Mouse (Mus musculus): Measurements from ENCODE around the gene H2-M10.6.
"Not testable (repeated sequence)": the region's sequence is repeated elsewhere in the genome, so short reads cannot be mapped to it uniquely, and the experiment has no call there.

H2-M10.6 gene

DNA sequence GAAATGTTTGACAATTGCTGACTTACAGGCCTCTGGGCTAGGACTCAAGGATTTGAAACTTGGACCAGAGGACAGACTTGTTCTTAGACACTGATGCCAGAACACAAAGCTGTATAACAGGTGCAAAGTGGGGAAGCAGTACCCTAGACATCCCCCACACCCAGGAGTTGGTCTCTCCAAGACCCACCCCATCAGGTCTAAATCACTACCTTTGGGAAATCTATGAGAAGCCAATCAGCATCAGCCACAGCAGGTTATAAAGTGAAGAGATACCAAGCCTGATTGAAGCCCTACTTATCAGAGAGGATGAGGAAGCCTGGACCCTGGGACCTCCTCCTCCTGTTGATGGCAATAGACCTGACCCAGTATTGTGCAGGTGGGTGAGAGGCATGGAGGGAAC, at the start of gene H2-M10.6:
Gene H2-M10.6, plus strand, starts transcription at position 301 of the 400 bp plus-strand sequence.
- DNase-seq = no peak

DNA sequence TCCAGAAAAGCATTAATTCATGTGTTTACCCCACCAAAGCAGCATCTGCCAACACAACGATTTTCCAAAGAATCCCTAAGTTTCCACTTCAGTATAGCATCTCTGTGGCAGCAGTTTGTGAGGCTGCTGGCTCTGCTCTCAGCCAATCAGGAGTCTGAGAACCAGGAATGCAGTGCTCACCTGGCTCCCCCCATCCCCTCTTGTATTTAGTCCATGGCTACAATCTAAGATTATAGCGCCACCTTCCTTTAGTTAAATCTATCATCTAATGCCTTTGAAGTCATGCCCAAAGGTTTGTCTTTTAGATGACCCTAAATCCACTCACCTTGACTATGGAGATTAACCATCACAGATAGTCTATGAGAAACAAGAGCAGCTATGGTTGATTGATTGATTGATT, 48.2 kb upstream of the H2-M10.6 start:
- no peak for DNase-seq

GRCm38 (mm10) chr17:36764244-36764643, 47.7 kb upstream of the H2-M10.6 start:
- DNase-seq = peak; percentile 48

- DNase-seq = not testable (repeated sequence)
Measured at GRCm38 (mm10) chr17:36765403-36765802, 46.6 kb upstream of the H2-M10.6 start.

DNA sequence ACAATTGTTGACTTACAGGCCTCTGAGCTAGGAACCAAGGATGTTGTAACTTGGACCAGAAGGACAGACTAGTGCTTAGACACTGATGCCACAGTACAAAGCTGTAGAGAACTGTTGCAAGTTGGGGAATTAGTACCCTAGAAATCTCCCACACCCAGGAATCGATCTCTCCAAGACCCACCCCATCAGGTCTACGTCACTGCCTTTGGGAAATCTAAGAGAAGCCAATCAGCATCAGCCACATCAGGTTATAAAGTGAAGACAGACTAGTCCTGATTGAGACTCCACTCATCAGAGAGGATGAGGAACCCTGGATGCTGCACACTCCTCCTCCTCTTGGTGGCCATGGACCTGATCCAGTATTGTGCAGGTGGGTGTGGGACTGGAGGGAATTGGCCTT, 39.4 kb upstream of the H2-M10.6 start, which contains the start of gene H2-M10.5:
Gene H2-M10.5, plus strand, starts transcription at position 301 of the 400 bp plus-strand sequence.
- not testable (repeated sequence) for DNase-seq

- DNase-seq = no peak
Measured at GRCm38 (mm10) chr17:36781533-36781932, 30.4 kb upstream of the H2-M10.6 start.

DNA sequence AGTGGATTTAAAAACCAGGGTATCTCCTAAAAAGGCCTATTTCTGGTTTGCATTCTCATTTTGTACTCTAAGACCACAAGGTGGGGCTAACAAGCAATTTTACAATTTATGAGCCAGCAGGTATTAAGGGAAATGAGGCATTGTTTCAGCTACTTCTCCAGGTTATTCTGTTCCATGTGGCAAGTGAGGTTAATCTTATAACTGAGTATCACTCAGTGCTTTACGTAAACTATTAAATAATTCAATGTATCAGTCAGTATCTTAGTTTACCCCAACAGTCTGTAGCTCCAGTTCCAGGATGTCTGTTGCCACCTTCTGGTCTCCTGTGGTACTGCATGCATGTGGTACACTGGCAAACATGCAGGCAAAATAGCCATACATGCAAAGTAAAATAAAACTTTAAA, 25.5 kb upstream of the H2-M10.6 start:
- peak; percentile 18 for DNase-seq

DNA sequence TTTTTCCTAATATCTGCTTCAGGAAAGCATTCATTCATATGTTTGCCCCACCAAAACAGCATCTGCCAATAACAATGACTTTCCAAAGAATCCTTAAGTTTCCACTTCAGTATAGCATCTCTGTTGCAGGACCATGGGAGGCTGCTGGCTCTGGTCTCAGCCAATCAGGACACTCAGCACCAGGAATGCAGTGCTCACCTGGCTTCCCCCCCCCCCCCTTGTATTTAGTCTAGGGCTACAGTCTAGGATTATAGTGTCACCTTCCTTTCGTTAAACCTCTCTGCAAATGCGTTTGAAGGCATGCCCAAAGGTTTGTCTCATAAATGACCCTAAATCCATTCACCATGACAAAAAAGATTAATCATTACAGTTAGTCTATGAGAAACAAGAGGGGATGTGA, 23.6 kb upstream of the H2-M10.6 start:
- no peak for DNase-seq

GRCm38 (mm10) chr17:36788801-36789200, 23.2 kb upstream of the H2-M10.6 start:
- peak; percentile 84 for DNase-seq

DNA sequence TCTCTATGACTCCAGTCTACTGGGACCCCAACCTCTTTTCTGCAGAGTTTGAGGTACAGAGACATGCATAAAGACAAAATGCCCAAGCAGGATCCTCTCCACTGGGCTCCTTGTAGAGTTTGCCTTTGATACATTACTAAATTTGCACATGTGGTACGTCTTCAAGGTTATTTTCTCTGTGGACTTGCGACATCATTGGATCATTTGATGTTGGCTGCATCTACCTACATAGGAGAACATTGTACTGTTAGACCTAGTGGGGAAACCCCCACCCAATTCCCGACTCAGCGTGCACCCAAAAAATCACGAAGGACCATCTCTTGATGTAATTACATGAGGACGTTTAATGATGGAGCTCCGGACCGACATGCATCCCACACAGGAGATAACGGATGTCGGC, 12.5 kb upstream of the H2-M10.6 start:
- no peak for DNase-seq

GRCm38 (mm10) chr17:36799921-36800462, 12.0 kb upstream of the H2-M10.6 start:
- not testable (repeated sequence) for DNase-seq

DNA sequence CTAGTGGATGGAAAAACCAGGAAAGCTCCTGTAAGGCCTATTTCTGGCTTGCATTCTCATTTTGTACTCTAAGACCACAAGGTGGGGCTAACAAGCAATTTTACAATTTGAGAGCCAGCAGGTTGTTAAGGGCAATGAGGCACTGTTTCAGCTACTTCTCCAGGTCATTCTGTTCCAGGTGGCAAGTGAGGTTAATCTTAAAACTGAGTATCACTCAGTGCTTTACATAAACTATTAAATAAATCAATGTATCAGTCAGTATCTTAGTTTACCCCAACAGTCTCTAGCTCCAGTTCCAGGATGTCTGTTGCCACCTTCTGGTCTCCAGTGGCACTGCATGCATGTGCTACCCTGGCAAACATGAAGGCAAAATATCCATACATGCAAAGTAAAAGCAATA, 12.0 kb downstream of the H2-M10.6 start:
- DNase-seq = peak; percentile 67

GRCm38 (mm10) chr17:36825525-36825924, 13.6 kb downstream of the H2-M10.6 start:
- DNase-seq = peak; percentile 12

GRCm38 (mm10) chr17:36826002-36826401, 14.0 kb downstream of the H2-M10.6 start:
- peak; percentile 94 for DNase-seq

GRCm38 (mm10) chr17:36828488-36828887, 16.5 kb downstream of the H2-M10.6 start:
- no peak for DNase-seq

DNA sequence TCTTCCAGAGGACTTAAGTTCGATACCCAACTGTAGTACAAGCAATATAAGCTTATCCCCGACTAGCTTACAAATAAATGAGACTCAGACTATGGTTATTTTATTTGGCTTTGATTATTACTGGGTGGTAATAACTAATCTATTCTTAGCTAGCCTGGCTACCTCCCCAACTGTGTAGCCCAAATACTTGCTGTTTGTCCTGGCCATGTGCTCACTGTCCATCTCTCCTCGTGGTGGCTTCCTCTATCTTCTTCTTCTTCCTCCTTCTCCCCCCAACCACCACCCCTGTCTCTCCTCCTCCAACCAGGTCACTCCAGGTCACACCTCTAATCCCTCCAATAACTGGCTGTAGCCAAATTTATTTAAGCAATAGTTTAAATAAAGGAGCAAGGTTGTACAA, 18.5 kb downstream of the H2-M10.6 start:
- no peak for DNase-seq

GRCm38 (mm10) chr17:36832694-36833093, 20.7 kb downstream of the H2-M10.6 start:
- DNase-seq = no peak

GRCm38 (mm10) chr17:36835591-36836426, 23.8 kb downstream of the H2-M10.6 start:
- peak; percentile 81 for DNase-seq

DNA sequence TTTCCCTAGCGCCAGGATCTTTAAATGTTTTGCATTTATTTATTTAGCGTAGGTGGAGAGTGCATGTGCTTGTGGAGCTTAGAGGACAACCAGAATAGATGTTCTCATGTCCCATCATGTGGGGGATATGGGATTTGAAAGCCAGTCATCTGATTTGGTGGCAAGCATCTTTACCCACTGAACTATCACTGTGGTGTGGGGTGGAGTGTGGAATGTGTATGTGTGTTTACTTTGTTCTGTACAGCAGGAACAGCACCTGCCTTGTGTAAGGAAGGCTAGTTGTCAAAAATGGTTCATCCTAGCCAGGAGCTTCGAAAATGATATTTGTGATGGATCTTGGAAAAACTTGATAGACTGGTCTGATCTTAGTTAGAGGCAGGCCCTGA, 24.4 kb downstream of the H2-M10.6 start:
- no peak for DNase-seq

- DNase-seq = peak; percentile 99
Measured at GRCm38 (mm10) chr17:36836874-36837647, 25.1 kb downstream of the H2-M10.6 start, which contains the start of gene Trim26. Gene Trim26 (plus strand): TSS chr17:36837134.

- DNase-seq = no peak
Measured at GRCm38 (mm10) chr17:36839001-36839400, 27.0 kb downstream of the H2-M10.6 start.

DNA sequence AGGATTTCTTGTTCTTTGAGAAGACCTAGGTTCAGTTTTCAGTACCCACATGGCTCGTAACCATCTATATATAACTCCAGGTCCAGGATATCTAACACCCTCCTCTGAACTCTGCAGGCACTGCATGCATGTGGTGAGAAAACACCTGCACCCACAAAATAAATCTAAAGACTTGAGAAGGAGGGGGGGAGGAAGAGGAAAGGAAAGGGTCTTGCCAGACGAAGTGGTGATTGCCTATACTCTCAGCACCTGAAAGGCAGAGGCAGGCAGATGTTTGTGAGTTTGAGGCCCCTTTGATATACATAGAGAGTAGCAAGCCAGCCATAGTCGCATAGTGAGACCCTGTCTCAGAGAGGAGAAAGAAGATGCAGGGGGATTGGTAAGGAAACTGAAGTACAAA, 28.0 kb downstream of the H2-M10.6 start:
- DNase-seq = no peak

- no peak for DNase-seq
Measured at GRCm38 (mm10) chr17:36840961-36841445, 29.0 kb downstream of the H2-M10.6 start.

All from lung, postnatal 10 days (tissue).